Mouse (Mus musculus) ES-E14 (cell line): ENCODE measurements around the gene Gm19684.

ENCODE experiments used
- CHD2 ChIP-seq: IDR thresholded peaks from 2 replicates; pipeline ENCODE4 v1.6.1; 2014; ENCODE audit warnings: mild to moderate bottlenecking, low read depth, low read length, inconsistent platforms
- ZC3H11A ChIP-seq: IDR thresholded peaks from 2 replicates; pipeline ENCODE4 v1.6.1; 2012; ENCODE audit warnings: low read depth, mild to moderate bottlenecking, inconsistent platforms, low read length, borderline replicate concordance

DNA sequence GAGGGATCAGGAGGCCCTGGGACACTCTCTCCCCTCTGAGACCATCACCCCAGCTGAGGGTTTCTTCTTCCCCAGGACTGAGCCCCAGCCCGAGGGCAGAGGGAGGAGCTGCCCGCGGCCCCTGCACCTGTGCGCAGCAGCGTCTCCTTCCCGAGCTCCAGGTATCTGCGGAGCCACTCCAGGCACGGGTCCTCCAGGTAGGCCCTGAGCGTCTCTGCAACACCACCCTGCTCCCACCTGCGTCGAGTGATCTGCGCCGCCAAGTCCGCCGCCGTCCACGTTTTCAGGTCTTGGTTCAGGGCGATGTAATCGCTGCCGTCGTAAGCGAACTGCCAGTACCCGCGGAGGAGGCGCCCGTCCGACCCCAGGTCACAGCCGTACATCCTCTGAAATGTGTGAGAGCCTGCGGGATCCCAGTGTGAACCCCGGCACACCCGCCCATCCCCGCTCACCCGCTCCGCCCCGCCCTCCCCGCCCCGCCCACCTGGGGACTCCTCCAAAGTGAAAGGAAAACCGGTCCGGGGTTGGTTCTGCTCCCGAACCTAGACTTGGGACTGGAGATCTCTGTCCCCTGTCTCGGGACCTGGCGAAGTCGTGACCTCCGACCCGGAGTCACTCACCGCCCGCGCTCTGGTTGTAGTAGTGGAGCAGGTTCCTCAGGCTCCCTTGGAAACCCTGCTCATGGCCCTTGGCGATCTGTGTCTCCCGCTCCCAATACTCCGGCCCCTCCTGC lies 46.0 kb downstream of the Gm19684 start:
- TF ChIP-seq ZC3H11A (no peak), CHD2 (no peak)
